Mouse (Mus musculus) C2C12 (cell line): ENCODE results near the gene Wbp2nl. TPM values are rescaled to one million over a fixed set of nuclear protein-coding genes. Genes with fewer than 3 reads are reported as not detected.
"Not testable (repeated sequence)": the region's sequence is repeated elsewhere in the genome, so short reads cannot be mapped to it uniquely, and the experiment has no call there.

Experiments
- H3K27me3 ChIP-seq: one replicate; pipeline ENCODE4 v1.6.1; 2011; ENCODE audit not compliant: control insufficient read depth, insufficient read depth, insufficient read length
- H3K36me3 ChIP-seq: one replicate; pipeline ENCODE4 v1.6.1; 2011; ENCODE audit not compliant: control insufficient read depth, insufficient read depth
- H3K4me3 ChIP-seq: one replicate; pipeline ENCODE4 v1.5.1; 2011; ENCODE audit warnings: mild to moderate bottlenecking, control low read depth; ENCODE audit not compliant: poor library complexity, insufficient read depth, severe bottlenecking
- H3K79me2 ChIP-seq: one replicate; pipeline ENCODE4 v1.6.1; 2011; ENCODE audit not compliant: control insufficient read depth, insufficient read depth
- H3K79me3 ChIP-seq: one replicate; pipeline ENCODE4 v1.6.1; 2011; ENCODE audit warnings: low read depth, control low read depth
- H3ac ChIP-seq: one replicate; pipeline ENCODE3; 2011; ENCODE audit warnings: low read depth; ENCODE audit not compliant: control insufficient read depth, insufficient read length
- CEBPB ChIP-seq: IDR thresholded peaks from one replicate; pipeline ENCODE4 v1.6.1; 2011; ENCODE audit warnings: low read depth, mild to moderate bottlenecking, control low read depth, moderate library complexity
- FOSL1 ChIP-seq: IDR thresholded peaks from one replicate; pipeline ENCODE4 v1.8.0; 2011; ENCODE audit warnings: mild to moderate bottlenecking, low read length; ENCODE audit not compliant: poor library complexity, insufficient read depth, severe bottlenecking
- MAX ChIP-seq: IDR thresholded peaks from one replicate; pipeline ENCODE4 v1.6.1; 2011; ENCODE audit warnings: mild to moderate bottlenecking, control low read depth
- MYOG ChIP-seq: IDR thresholded peaks from one replicate; pipeline ENCODE4 v1.6.1; 2011; ENCODE audit not compliant: control insufficient read depth, insufficient read length; ENCODE audit errors: extremely low read depth
- USF1 ChIP-seq: IDR thresholded peaks from one replicate; pipeline ENCODE4 v1.6.1; 2011; ENCODE audit warnings: low read depth, mild to moderate bottlenecking, control low read depth, moderate library complexity
- polyA plus RNA-seq: library from polyadenylated mRNA; unstranded; fragments of >200 nt; fragmentation: generic; extraction: Trizol; gene quantifications from one replicate; pipeline ENCODE4 v1.2.1, GENCODE M21; 2012; ENCODE audit warnings: missing spikeins

Wbp2nl gene
- polyA plus RNA-seq, 1 experiment = not detected

- no peaks in the 10 kb centered on the region for H3K36me3 ChIP-seq
- H3K79me2 ChIP-seq = no peaks in the 10 kb centered on the region
- no peak overlapping the region for H3ac ChIP-seq
- no peaks in the 10 kb centered on the region for H3K27me3 ChIP-seq
- H3K4me3 ChIP-seq = no peak overlapping the region
- no peaks in the 10 kb centered on the region for H3K79me3 ChIP-seq
- TF ChIP-seq USF1 = no peak
- TF ChIP-seq CEBPB = no peak
- TF ChIP-seq MYOG = no peak
- TF ChIP-seq MAX = no peak
- no peak for TF ChIP-seq FOSL1
Observed at GRCm38 (mm10) chr15:82362234-82362633, 63.5 kb downstream of the Wbp2nl start.

- H3K36me3 ChIP-seq, H3K79me3 ChIP-seq, H3K79me2 ChIP-seq, H3ac ChIP-seq, H3K27me3 ChIP-seq, H3K4me3 ChIP-seq: not testable (repeated sequence)
Observed at GRCm38 (mm10) chr15:82363801-82364200, 65.0 kb downstream of the Wbp2nl start.

Other genes with a start within 250 kb of the Wbp2nl start
- gene 4930407I10Rik, start 239.8 kb upstream of the Wbp2nl start, polyA plus RNA-seq = not detected
- not detected for gene Mei1, start 229.0 kb upstream of the Wbp2nl start, polyA plus RNA-seq
- gene Ccdc134, start 171.0 kb upstream of the Wbp2nl start, polyA plus RNA-seq = 20.2 TPM
- gene Srebf2, start 151.8 kb upstream of the Wbp2nl start, polyA plus RNA-seq = 180 TPM
- gene Shisa8, start 86.1 kb upstream of the Wbp2nl start, polyA plus RNA-seq = 0.06 TPM
- 0.16 TPM for gene Tnfrsf13c, start 74.6 kb upstream of the Wbp2nl start, polyA plus RNA-seq
- gene Cenpm, start 54.2 kb upstream of the Wbp2nl start, polyA plus RNA-seq = 46.3 TPM
- not detected for gene 1500009C09Rik, start 46.6 kb upstream of the Wbp2nl start, polyA plus RNA-seq
- gene Sept3, start 24.1 kb upstream of the Wbp2nl start, polyA plus RNA-seq = 0.06 TPM
- gene Naga, start 40.0 kb downstream of the Wbp2nl start, polyA plus RNA-seq = 20.9 TPM
- gene Pheta2, start 40.0 kb downstream of the Wbp2nl start, polyA plus RNA-seq = 0.02 TPM
- 481 TPM for gene Smdt1, start 40.0 kb downstream of the Wbp2nl start, polyA plus RNA-seq
- gene Ndufa6, start 55.4 kb downstream of the Wbp2nl start, polyA plus RNA-seq = 385 TPM
- 0.06 TPM for gene Cyp2d22, start 81.3 kb downstream of the Wbp2nl start, polyA plus RNA-seq
- gene Cyp2d11, start 95.1 kb downstream of the Wbp2nl start, polyA plus RNA-seq = not detected
- not detected for gene Cyp2d10, start 108.2 kb downstream of the Wbp2nl start, polyA plus RNA-seq
- gene Cyp2d9, start 134.5 kb downstream of the Wbp2nl start, polyA plus RNA-seq = not detected